Mouse (Mus musculus) 416B (cell line): Measurements from ENCODE around the gene Olfr215.
"Not testable (repeated sequence)": the region's sequence is repeated elsewhere in the genome, so short reads cannot be mapped to it uniquely, and the experiment has no call there.

ENCODE experiments used
- DNase-seq: peaks from one replicate; pipeline ENCODE4 v3.0.0; 2011; ENCODE audit warnings: low read depth

Gene Olfr215

DNA sequence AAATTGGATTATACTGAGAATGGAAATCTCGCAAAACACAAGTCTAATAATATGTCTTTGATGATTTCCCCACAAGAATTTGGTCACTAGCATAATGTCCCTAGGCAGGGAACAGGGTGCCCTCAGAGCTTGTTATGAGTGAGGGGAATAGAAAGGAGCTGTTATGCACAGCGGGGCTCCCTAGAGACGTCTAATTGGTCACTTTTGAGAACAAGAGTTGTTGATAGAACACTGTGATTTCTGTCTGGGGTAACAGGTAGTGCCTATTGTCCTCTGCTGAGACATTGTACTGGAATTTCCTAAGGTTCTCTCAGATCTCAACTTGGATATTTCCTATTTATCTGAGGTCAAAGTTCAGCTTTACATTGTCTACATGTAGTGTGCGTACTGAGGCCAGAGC lies at the start of gene Olfr215:
Gene Olfr215, minus strand, starts transcription at position 101 of the 400 bp plus-strand sequence.
- no peak for DNase-seq

DNA sequence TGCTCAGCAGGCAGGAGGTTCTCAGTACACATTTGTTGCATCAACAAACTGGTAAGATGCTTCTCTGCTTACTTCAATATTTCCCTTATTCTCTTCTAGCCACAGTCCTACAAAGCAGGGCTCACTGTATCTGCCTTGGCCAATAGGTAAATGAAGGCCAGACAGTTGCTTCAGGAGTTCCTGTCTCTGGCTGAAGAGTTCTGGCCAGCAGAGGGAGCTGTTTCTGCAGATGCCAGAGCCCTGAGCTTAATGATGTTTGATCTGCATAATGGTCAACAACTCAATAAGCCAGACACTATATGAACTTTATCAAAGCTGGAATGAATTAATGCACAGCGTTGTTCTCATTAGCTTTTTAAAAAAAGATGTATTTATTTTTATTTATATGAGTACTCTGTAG lies 48.1 kb upstream of the Olfr215 start:
- DNase-seq = peak; percentile 86

DNA sequence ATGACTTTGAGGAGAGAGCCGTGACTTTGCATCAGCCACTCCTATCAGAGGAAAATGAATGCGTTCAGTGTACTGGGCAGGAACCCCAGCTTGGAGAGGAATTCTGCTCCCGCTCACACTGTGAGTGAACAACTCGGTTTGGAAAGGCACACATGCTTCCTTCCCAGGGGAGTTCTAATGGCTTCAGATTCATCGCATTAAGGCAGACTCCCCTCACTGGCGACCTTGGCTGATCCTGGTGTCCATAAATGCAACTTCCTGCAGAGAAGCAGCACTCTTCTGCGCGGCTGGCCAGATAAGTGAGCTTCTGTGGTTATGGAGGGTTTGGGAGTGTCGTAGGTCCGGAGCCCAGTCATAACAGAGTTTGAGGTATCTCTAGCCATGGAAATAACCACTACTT lies 45.8 kb upstream of the Olfr215 start:
- DNase-seq = no peak

DNA sequence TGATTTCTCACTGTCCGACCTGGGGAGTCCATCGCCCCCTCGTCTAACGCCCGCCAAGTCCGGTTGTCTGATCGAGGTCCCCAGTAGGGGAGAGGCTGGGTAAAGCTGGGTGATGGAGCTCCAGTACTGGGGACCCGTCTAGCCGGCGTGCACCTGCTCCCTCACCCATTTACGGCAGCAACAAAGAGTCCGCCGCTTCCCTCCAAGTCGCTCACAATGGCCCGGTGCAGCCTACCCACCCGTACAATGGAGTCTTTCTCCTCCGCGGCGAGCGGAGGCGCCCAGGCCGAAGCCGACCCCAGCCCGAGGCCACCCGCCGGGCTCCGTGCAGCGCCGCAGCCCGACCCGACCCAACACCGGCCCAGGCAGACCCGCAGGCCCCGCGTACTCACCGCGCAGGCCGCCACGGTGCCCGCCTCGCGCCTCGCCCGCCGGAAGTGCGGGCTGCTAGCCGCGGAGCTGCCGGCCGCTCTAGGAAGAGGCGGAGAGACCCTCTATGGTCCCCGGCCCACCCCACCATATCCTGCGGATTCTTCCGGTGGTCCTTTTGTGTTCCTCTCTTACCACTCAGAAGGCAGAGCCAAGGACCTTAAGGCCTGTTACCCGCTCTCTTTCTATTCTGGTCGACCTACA lies 44.7 kb upstream of the Olfr215 start, which contains the start of gene Zfp422:
Gene Zfp422, minus strand, starts transcription at position 461 of the 633 bp plus-strand sequence.
- peak; percentile 82 for DNase-seq

DNA sequence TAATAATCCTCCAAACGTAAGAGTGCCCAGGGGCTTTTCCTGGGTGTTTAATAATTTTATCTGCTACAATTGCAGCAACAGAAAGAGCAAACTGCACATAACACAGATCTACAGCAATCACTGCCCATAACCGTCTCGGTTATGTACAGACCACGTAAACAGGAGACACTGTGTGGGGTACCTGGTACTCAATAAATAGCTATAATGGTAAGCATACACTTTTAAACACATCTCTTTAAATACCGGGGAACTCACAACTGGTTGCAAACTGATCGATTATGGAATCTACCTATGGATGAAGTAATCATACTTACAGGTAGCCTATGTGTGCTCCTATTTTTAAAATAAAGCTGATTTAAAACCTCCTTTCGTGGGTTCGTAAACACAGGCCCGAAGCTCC lies 44.1 kb upstream of the Olfr215 start:
- DNase-seq = no peak

DNA sequence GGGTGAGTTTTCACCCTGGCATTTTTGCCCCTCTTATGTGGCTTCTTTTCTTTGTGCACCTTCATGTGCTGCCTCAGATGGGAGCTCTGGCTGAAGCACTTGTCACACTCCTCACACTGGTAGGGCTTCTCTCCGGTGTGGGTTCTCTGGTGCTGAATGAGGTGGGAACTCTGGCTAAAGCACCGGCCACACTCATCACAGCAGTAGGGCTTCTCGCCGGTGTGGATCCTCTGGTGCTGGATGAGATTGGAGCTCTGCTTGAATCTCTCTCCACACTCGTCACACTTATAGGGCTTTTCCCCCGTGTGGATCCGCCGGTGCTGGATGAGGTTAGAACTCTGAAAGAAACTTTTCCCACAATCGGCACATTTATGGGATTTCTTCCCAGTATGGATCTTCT lies 42.4 kb upstream of the Olfr215 start:
- not testable (repeated sequence) for DNase-seq

DNA sequence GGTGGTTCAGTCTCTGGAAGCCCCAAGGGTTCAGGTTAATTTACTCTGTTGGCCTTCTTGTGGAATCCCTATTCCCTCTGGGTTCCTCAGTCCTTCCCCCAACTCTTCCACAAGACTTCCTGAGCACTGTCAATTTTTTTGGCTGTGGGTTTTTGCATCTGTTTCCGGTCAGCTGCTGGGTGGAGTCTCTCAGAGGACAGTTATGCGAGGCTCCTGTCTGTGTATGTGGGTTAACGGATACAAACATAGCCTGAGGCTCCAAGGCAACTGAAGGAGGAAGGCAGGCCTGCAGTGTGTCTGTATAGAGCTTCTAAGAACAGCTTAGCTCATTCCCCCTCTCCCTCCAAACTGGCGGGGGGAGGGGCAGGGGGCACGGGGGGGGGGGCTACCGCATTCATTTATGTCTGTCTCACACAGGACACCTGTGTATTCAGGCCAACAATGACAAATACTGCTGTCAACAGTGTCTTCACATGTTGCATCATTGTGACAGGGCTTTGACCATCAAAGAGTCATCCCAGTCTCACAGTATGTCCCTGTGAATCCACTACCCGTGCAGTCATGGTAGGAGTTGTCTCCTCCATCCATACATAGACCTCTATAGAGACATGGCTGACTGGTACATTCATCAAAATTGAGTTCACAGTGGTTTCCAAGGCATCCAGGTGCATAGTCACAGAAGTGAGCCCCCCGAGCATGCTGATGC lies 37.5 kb upstream of the Olfr215 start:
- peak; percentile 94 for DNase-seq

DNA sequence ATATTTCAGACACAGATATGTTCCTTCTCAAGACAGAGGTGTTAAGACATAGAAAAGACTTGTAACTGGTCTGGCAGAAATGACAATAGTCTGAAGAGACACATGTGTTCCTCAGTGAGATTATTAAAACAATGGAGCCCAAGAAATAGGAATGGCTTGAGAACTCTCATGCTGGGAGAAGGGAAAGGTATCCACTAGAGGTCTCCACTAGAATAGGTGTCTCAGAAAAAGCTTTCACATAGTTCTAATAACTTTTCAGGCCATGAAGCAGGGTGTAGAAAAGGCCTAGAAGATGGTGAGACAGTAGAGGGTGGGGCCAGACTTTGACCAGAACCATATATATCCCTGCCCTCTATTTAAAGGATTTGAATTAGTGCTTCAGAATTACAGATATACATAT lies 34.1 kb upstream of the Olfr215 start:
- DNase-seq = peak; percentile 45

DNA sequence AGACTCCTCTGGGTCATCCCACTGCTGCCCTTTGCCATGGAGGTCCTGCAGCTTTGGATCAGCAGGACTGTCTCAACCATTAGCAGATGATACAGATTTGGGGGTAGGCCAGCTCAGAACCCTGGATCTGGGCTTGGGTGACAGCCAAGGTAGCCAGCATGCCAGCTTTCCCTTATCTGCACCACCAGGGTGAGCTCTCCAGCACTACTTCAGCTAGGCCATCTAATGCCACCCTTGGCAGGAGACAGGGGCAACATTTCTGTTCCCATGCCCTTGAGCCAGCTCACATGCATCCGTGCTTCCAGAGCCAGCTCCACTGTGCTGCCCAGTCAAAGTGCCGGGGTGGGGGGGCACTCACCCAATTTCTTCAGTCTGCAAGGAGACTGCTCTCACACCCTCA lies 31.7 kb upstream of the Olfr215 start:
- no peak for DNase-seq

DNA sequence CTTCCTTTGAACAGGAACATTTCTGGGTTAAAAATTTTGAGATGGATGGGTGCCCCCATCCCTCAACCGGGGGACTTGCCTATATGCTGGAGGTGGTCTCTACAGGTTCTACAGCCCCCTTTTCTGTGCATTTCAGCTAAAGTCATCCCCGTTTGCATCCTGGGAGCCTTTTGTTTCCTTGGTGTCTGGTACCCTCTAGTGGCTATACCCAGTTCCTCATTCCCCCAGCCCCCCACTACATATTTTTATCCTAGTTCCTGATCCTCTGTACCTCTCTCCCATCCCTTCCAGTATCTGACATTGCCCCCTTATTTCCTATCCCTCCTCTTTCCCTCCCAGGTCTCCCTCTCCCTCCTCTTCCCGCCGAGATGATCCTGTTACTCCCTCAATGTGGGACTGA lies 23.2 kb upstream of the Olfr215 start:
- DNase-seq = no peak

DNA sequence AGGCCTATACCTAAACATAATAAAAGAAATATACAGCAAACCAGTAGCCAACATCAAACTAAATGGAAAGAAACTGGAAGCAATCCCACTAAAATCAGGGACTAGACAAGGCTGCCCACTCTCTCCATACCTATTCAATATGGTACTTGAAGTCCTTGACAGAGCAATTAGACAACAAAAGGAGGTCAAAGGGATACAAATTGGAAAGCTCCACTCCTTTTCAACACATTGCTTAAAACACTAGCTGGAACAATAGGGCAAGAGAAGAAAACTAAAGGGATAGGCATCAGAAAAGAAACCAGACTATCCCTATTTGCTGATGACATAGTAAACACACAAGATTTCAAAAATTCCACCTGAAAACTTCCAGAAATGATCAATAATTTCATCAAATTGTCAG lies 17.0 kb upstream of the Olfr215 start:
- DNase-seq = not testable (repeated sequence)

DNA sequence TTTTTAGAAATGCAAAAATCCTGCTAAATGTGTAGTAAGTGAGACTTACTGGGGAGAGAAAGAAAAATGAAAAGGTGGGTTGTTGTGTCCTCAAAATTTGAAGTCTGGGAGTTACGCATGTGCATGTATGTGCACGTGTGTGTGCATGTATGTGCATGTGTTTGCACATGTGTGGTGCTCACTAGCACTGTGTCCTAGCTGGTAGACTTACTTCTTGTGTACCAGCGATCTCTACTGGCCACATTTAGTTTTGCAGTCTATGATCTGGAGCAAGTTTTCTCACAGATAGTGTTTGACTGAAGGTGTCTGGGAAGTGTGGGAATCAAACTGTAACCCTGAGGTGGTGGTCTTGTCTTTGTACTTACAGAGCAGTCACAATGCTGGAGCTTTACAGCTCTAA lies 14.2 kb downstream of the Olfr215 start:
- peak; percentile 78 for DNase-seq

DNA sequence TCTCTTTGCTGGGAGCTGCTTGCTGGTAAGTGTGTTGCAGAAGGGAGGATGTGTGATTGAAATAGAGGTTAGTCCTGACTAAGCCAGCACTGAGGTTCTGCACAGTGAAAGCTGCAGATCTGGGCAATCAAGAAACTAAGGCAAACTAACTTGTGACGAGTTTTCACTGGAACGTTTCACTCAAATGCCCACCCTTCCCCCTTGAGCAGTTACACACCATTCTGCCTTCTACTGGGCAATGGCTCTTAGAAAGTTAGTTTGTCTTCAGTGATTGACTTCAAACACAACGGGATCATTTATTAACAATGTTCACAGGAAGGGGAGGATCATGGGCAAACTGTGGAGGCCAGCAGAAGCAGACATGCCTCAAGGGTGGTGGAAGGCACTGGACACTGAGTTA lies 29.0 kb downstream of the Olfr215 start:
- no peak for DNase-seq

DNA sequence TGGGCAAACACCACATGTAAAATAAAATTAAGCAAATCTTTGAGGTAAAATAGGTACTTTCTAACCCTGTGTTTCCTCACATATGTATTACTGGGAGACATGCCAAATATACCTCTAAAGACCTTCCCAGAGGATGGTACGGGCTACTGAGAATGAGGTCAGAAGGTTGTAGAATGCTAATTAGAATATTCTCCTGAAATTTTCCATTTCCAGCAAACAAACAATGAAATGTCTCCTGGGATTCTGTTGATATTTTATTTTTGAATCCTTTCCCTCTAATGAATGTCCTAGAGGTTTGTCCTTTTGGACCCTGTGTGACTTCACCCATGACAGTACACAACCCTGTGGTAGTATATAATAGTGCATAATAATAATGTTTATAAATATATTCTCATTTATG lies 30.1 kb downstream of the Olfr215 start, which contains the start of gene Olfr214:
Gene Olfr214, plus strand, starts transcription at position 301 of the 400 bp plus-strand sequence.
- no peak for DNase-seq

DNA sequence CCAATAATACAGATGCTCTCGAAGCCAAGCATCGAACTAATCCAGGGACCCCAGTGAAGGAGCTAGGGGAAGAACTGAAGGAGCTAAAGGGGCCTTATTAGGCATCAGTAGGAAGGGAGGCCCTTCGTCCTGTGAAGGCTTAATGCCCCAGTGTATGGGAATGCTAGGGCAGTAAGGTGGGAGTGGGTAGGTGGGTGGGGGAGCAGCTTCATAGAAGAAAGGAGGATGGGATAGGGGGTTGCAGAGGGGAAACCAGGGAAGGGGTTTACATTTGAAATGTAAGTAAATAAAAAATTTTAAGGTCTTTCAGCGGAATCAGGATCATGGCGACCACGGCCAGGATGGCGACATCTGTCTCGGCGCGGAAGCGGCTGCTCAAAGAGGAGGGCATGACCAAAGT lies 33.2 kb downstream of the Olfr215 start, which contains the start of gene Gm5580:
Gene Gm5580, plus strand, starts transcription at position 301 of the 400 bp plus-strand sequence.
- DNase-seq = not testable (repeated sequence)

DNA sequence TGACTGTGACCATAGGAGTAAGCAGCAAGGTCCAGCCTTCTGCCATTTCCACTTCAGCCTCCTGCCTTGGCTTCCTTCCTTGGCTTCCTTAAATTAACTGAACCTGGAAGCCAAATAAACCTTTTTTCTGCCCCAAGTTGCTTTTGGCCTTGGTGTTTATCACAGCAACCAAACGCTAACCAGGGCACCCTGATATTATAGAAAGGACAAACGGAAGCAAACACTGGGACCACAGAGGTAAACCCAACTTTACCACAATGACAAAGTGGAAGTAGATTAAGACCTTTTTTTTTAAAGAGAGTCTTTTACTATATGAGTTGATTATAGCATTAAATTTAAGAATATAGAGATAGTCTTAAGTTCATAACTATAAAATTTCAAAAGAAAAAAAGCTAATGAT lies 41.5 kb downstream of the Olfr215 start:
- DNase-seq = peak; percentile 68

DNA sequence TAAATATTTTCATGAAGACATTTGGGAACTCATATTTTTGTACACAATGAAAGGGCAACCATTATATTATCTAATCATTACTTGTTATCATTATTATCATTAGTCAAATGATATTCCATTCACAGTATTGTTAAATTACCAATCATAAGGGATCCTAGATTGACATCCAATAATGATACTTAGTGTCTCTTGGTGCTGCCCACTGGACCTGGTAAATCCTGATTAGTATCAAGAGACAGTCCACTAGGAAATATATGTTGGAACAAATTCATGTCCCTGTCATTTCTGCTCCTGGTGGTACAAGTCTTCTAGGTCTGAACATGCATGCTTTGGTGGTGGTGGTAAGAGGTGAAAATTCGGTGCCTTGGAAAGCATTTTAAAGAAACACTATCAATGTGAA lies 45.8 kb downstream of the Olfr215 start, which contains the start of gene Olfr213:
Gene Olfr213, plus strand, starts transcription at position 301 of the 400 bp plus-strand sequence.
- DNase-seq = no peak
